Mouse (Mus musculus) megakaryocyte, adult 5-6 weeks (primary cell): ENCODE results near the gene 3110009E18Rik. TPM values are rescaled to one million over a fixed set of nuclear protein-coding genes. Genes with fewer than 3 reads are reported as not detected.

Experiments
- ATAC-seq: 2 replicates; pipeline ENCODE4 v1.8.0; 2016; ENCODE audit warnings: mild to moderate bottlenecking, inconsistent platforms; ENCODE audit not compliant: poor library complexity, severe bottlenecking
- total RNA-seq, 2 experiments: library from RNA; stranded (forward) in 1 of 2; stranded (reverse) in 1 of 2; fragments of 153-499, 151-499 nt in 1 of 2; fragments of 221-1000, 200-1000 nt in 1 of 2; gene quantifications; 2 replicates each; pipeline versions ENCODE4 v1.2.3 to v1.2.4; 2015 to 2017

3110009E18Rik gene
- total RNA-seq, 2 experiments from 2014 or later: 10.8 to 11.7 TPM

DNA sequence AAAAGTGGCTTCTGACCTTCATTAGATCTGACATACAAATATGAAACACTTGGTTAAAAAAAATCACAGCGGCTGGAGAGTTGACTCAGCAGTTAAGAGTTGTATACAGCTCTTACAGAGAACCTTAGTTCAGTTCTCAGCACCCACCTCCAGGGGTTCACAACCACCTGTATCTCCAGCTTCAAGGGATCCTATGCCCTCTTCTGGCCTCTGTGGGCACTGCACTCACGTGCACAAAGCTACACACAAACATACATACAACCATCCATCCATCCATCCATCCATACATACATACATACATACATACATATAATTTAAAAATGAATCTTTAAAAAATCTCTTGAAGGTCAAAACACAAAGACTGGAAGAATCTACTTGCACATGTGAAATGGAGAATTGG, 69.3 kb downstream of the 3110009E18Rik start:
- no peak for ATAC-seq

DNA sequence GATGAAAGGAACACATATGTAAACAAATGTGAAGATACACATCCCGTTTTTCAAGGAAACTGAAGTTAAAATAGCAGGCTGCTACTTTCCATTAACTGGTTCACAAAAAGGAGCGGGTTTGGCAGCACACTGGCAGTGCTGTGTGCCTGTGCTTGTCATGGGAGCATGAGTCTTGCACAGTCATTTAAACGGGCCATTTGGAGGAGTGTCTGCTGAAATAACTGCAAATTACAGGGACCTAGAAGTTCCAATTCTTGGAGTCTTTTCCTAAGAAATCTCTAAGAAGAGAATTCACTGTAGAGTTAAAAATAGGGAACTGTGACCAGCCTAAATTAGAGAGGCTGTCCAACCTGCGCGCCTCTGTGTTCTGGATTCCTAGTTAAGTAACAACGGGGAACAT, 70.0 kb downstream of the 3110009E18Rik start:
- ATAC-seq: no peak

DNA sequence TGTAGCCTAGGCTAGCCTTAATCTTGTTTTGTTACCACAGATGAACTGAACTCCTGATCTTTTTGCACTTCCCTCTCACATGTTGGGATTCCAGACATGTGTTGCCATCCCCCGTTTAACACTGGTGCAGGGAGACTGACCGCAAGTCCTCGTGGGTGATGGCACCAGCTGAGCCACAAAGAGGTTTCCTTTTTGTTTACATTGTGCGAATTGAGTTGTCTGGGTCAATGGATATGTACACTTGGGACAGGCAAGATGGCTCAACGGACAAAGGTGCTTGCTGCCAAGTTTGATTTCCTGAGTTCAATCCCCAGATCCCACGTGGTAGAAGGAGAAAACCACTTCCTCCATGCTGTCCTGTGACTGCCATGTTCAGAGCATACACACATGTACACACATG, 71.3 kb downstream of the 3110009E18Rik start:
- ATAC-seq: no peak

DNA sequence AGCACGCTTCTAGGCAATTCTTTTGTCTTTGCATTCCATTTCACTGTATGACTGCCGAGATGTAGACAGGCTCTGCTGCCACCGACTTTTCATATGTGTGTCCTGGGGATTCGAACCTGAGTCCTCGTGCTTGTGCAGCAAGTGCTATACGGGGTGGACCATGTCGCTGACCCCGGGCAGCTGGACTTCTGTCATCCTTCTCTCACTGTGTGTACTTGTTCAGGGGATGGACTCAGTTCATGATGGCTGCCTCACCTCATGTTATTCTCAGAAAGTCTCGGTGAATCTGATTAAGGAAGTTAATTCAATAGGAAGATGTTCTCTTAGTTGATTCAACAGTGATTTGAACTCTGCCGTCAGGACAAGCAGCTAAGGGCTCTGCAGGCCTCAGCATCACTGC, 72.6 kb downstream of the 3110009E18Rik start:
- ATAC-seq: no peak

DNA sequence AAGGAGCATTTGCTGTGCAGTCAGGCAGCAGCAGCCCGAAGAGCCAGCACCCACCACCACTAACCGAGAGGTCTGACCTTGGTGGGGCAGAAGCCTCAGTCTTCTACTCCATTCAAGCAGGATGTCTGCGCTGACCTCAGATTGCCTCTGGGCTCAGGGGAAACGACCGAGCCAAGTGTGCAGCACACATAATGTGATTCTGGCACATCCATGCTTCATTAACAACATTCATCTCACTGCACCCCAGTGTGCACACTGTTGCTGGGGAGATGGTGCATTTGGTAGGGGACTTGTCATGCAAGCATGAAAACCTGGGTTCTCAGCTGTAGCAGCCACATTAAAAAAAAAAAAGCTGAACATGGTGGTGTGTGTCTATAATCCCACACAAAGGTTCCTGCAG, 75.0 kb downstream of the 3110009E18Rik start:
- ATAC-seq: no peak

DNA sequence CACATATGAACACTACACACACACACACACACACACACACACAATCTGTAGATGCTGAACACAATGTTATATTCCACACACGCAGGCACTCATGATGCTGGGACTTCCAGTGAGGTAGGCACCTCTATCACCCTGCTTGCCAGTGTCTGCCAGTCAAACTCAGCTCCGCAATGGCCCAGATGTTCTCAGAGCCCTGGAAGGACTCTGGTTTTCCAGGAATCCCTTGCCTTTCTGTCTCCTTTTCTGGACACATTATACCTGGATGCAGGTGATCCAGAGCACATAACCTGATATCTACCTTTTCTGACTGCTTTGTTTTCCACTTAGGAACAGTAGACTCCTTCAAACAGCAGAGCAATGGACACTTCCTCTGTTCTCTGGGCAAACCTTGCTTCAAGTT, 75.7 kb downstream of the 3110009E18Rik start:
- ATAC-seq: no peak

DNA sequence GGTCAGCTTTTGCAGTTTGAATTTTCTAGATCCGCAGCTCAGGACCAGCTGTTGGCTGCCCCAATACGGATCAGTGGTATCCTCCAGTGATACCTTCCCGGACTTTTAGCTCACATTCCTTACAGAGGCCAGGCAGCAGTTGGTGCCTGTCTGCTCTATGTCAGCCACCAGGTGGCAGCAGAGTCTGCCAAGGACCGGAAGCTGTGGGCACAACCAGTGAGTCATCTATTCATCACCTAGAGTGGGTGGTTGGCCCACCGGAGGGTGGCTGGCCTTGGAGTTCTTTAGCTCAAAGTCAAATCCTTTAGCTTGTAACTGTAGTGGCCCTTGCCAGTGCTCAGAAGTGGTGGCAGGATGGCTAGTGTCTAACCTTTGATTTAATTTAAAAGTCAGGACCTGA, 76.2 kb downstream of the 3110009E18Rik start:
- peak; percentile 95 for ATAC-seq

DNA sequence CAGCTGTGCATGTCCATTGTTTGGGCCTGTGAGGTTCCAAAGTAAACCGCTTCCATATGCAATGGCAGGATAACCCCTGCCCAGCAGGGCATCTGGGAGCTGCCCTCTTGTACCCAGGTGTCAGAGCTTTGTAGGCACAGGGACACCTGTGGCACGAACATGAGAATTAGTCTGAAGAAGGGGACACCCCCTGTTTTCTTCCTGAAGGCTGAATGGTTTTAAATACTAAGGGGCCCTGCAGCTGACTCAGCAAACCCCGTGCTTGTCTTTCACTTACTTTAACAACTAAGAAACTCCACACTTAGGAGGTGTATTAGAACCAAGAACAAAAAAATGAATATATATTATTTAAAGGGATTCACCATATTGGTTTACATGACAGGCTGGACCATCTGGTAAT, 77.2 kb downstream of the 3110009E18Rik start:
- ATAC-seq: no peak

DNA sequence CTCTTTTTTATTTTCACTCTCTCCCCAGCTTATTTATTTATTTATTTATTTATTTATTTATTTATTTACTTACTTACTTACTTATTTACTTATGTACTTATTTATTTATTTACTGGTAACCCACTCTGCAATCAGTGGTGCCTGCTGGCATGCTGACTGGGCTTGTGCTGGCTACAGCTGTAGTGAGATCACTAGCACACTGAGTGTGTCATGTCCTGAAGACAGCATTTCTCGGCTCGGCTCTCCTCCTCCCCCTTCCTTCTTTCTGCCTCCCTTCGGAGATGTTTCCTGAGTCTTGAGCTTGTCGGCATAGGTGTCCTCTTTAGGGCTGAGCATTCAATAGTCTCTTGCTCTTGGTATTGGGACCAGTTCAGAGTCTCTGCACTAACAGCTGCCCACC, 78.0 kb downstream of the 3110009E18Rik start:
- no peak for ATAC-seq

DNA sequence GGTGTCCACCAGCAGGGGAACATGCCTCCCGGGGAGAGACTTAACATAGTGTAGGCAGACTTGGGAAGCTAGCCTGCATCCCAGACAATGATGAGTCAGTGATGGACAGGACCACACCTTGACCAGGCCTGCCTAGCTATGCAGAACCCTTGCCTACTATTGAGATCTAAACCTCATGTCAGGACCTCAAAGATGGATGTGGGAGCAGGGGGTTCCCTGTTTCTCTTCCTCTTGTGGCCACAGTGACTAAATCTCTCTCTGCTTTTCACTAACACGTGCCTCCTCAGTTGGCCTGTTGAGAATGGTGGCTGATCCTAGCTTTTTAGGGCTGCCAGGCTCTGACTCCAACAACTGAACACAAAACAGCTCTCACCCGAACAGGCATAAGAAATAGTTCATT, 81.6 kb downstream of the 3110009E18Rik start:
- peak; percentile 85 for ATAC-seq

DNA sequence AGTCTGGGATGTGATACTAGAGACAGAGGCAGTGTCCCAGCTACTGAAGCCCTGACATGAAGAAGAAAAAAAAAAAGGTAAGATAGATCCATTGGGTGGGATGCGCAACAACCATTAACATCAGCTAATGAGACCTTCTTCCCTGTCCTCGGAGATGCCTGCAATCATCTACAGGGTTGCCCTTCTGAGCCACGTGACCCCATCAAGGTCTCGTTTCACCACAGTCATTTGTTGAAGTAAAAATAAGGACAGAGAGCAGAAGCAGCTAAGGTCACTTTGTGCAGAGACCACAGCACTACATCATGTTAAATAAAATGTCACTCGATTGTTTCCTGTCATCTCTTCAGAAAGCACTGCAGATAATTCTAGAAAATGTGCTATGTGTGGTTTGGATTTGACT, 82.8 kb downstream of the 3110009E18Rik start:
- ATAC-seq: no peak

DNA sequence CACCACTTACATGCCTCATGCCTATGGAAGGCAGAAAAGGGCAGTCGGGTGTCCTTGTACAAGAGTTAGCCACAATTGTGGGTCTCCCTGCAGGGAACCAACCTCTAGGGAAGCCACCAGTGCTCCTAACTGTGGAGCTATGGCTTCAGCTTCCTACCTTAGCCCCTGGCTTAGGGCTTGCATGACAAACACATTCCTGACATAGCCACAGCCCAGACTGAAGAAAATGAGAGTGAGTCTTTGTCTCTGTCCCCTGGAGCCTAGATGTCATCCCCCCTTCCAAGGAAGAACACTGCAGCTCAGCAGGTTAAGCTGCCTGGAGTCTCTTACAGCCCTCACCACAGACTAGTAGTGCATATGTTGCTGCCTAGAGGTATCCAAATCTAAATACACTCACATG, 83.8 kb downstream of the 3110009E18Rik start:
- ATAC-seq: no peak

DNA sequence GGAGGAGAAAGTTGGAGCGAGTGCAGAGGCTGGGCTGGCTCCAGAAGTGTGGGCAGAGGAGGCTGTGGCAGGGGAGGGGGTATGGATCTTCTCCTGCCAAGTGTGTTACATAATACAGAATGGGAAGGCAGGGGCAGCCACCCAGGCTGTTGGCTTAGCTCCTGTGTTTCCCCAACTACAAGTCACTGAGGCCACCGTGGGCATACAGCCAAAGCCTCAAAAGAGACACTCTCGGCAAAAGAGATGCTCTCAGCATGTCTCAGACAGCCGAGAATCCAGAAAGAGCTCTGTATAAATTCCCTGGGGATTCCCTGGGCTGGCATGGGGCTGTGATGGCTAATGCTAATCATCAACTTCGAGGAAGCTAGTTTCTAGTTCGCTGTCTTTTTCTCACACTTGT, 86.6 kb downstream of the 3110009E18Rik start:
- no peak for ATAC-seq

DNA sequence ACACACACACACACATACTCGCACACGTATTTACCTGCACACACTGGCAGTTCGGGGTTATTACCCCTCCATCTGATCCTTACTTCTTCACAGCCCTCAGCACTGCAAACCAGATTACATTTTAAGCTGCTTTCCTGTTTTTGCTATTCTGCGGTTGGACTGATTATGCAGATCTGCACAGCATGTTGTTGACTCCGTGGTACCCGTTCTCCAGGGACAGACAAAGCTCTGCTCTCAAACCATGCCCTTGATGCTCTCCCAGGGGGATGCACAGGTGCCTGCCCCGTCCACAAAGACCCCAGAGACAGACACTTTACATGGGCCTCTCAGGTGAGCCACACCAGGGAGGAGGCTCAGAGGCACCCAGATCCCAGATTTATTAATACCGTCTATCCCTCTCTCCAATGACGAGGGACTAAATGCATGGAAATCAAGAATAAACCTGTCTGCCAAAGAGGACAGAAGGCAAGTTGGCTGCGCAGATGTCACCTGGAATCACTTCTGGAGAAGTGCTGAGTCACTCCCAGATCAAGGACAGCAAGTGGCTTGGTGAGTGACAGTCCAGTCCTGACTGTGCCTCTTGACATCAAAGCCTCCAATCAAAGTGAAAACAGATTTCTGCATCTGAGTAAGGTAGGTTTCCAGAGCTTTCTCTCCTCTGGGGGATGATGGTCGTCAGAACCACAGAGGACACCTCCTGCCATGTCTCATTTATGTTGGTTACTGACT, 87.7 kb downstream of the 3110009E18Rik start:
- no peak for ATAC-seq

DNA sequence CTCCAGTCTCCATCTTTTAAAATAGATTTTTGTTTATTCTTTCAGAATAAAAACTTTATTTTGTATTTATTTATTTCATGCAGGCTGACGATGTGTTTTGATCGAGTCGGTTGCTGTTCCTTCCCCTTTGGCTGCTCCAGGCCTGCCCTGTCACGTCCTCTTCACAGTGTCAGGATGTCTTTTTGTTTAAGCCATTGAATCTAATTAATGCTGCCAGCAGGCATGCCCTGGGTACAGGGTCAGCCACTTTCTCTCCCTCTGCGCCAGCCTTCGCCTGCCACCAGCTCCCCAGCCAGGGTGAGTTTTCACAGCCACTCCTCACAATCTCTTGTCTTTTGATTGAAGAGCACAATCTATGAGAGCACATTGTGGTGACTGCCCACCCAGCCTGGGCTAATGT, 99.9 kb downstream of the 3110009E18Rik start:
- ATAC-seq: no peak

DNA sequence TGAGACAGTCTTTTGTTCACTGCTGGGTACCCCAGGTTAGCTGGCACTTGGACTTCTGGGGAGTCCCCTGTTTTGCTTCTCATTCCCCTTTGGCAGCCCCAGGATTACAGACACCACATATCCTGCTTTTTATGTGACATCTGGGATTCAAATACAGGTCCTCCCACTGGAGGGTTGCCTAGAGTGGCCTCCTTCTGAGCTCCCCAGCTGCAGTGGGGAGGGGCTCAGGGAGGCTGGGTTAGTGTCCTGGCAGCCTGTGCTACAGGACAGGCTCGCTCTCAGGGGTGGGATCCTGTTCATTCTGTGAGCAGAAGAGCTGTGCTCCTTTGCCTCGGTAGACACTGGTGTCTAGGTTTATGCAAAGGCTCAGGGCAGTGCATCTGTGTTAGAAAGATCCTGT, 100.3 kb downstream of the 3110009E18Rik start:
- ATAC-seq: no peak

DNA sequence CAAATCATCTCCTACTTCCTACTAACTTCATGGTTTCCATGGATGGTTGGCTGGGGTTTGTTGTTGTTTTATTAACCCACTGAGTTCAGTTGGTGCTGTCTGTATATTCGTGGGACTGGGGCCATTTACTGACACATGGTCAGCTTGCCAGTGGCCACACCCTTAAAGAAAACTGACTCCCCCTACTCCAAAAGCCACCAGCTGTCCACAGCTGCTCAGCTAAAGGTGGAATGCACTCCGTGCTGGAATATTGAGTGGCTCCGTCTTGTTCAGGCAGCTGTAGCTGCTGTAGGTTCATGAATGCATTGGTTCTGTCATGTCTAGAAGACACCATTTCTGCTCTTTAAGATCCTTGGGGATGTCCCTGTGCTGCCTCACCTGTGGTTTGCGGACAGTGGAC, 102.6 kb downstream of the 3110009E18Rik start:
- no peak for ATAC-seq

DNA sequence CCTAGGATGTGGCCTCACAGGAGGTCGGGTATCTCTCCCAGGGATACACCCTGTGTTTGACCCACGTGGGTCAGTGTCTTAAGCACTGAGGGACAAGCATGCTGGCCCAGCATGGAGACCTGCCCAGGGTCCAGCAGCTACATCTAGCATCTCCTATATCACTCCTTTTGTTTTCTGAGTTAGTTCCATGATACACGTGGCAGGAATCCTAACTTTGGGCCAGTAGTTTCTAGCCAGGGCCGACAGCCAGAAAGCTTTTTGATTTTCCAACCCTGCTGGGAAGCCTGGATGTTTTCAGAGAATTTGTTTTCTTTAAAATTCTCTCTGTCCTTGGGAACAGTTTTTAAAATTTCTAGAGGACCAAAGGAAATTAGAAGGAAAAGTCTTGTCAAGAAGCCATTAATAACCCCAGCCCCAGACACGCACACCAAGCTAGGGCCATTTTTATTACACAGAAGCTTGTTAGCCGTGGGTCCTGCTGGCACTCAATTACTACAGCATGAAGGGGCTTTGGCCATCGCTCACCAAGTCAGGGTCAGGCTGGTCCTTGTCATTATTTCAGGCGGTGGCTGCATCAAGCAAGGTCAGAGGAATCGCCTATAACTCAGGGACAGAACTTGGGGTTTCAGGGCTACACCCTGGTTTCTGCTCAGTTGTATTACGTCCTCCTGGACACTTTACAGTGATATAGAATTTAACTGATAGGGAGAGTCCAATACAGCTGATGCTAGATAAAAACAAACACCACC, 108.9 kb downstream of the 3110009E18Rik start:
- ATAC-seq: no peak

DNA sequence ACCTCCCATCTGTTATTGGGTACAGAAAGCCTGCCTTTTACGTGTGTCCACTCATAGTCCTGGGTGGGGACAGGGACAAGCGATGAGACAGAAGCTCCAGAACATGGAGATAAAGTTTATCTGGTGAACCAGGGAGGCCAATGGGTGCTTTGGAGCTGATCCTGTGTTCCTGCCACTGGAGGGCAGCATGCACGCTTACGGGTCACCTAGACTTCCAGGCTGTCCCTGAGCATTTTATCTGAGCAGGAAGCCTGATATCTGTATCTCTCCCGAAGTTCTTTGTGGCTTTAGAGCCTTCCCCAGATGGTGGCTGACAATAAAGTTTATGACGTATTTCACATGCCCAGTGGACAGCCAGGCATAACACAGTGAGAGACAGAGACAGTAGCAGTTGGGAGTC, 110.3 kb downstream of the 3110009E18Rik start:
- peak; percentile 67 for ATAC-seq

DNA sequence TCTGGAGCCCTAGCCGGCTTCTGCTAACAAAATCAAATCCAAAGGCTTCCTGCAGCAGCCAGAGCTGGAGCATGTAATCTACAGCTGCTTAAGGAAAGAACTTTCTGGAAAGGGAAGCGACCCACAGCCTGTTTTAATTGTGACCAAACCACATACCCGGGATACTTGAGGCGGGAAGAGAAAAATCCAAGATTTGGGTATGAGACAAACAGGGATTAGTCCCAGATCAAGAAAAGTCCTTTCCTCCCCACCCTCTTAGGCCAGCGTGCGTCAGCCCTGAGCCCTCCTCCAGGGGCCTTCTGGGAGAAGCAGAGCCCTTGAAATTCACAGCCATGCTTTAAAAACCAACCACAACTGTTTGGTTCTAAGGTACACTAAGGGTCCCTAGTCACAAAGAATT, 111.2 kb downstream of the 3110009E18Rik start:
- ATAC-seq: no peak

DNA sequence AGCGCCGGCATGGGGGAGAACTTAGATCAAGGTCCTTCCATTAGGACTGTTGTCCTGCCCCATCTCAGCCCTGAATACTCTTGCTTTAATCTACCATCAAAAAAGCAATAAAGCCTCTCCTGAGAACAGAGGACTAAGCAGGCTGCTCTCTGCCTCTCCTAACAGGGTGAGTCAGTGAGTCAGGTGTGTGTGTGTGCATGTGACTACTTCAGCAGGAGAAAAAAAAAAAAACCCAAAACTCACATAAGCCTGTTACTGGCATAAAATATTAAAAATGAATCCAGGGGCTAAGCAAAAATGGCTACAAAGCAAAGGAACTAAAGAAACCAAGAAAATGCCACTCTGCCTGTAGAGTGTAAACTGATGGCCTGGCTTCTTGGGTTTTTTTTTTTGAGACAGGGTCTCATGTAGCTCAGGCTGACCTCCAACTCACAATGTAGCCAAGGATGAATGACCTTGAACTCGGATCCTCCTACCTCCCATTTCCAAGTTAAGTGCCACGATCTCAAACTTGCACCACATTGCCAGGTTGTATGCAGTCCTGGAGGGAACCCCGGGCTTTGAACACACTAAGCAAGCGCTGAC, 114.7 kb downstream of the 3110009E18Rik start:
- ATAC-seq: no peak

DNA sequence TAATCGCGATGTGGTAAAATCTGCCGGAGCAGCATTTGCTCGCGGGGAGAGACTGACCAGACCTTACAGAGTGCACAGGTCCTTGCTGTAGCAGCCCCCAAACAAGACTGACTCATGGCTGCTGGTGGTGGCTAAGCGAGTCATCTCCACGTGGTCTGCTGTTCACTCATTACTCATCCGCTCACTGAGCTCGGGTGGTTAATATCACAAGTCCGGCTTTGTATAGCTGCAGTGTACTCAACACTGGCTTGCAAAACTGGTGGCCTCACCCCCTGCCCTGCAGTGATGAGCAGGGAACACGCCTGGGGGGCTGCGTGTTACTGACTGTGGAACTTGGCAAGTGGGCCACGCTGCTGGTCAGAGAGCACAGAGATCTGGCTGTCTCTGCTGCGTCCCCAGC, 115.4 kb downstream of the 3110009E18Rik start:
- no peak for ATAC-seq
